Mouse (Mus musculus): ENCODE measurements around the gene Ppp1r14d. TPM values are rescaled to one million over a fixed set of nuclear protein-coding genes. Genes with fewer than 3 reads are reported as not detected.

The Ppp1r14d gene
- polyA plus RNA-seq, 1 experiment from 2014 or later = 0.37 TPM

DNA sequence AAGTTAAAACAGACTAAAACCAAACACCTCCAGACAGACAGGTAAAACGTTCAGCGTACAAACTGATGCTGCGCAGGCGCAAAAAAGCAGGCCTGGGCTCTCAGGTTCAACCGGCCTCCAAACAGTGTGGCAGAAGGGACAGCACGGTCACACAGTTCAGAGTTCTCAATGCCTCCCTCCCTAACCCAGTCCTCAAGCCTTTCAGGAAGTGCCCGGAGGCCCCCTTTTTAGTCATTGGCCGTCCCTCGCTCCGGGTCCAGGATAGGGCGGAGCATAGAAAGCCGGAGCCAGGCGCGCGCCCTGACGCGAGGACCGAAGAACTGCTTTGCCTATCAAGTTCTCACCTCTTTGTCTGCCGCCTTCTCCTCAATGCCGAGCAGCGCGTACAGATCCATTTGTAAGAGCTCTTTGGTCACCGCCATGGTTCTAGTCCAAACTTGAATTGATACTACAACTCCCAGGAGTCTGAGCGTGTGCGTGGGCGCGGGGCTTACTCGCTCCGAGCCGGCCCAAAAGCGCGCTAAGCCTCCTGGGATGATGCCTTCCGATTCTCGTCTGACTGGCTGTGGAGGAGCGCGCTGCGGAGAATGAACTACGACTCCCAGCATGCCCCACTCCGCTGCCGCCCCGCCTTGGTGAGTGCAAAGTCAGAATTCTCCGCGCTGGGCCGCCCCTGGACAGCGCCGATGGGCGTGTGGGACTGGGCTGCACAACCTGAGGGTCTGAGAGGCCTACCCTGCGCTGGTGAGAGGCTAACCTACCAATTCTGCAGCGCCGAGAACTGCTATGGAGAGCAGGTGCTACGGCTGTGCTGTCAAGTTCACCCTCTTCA is 21.1 kb downstream of the Ppp1r14d start, which contains the start of the genes Zfyve19 and Dnajc17:
TSS of gene Zfyve19 (plus strand) at position 274 of the 832 bp plus-strand sequence.
TSS of gene Dnajc17 (minus strand) at position 452 of the 832 bp plus-strand sequence.
- peak; percentile 98 for ATAC-seq (ENCODE audit: low FRiP score)
- peak within 1 kb of the TSS; percentile 69 for H3K9ac ChIP-seq
- H3K9me3 ChIP-seq (replicated peaks) = no peaks in the 10 kb centered on the region
- H3K36me3 ChIP-seq = peaks cover 30% of the 10 kb centered on the region
- peak within 1 kb of the TSS; percentile 68 for H3K4me2 ChIP-seq (replicated peaks)
- H3K4me3 ChIP-seq = peak within 1 kb of the TSS; percentile 67
- H3K27me3 ChIP-seq = no peaks in the 10 kb centered on the region
- peaks cover 16% of the 10 kb centered on the region for H3K4me1 ChIP-seq
- under 1% methylated on average over 51 of the region's 51 CpGs for WGBS
- peak within 1 kb of the TSS; percentile 81 for H3K27ac ChIP-seq

DNA sequence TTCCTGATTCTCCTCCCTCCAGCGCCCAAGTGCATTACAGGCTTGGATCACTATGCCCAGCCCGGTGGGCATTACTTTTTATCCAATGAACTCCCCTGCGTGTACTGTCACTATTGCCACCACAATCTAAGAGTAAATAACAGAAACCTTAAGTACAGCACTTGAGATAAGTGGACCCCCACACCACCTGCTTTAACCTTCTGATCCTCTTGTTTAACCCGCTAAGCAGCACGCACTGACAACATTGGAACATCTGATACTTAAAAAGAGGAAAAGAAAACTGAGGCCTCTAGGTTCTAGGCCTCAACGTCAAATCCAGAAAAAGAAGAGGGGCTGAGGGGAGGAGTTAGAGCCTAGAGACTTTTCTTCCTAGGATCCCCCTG is 21.8 kb downstream of the Ppp1r14d start:
- Histone ChIP-seq H3K9me3 (replicated peaks) (no peaks in the 10 kb centered on the region), H3K4me3 (peak overlapping the region; percentile 67), H3K27me3 (no peaks in the 10 kb centered on the region), H3K27ac (peak overlapping the region; percentile 81), H3K9ac (peak overlapping the region; percentile 66), H3K4me1 (peaks cover 18% of the 10 kb centered on the region), H3K4me2 (replicated peaks) (peak overlapping the region; percentile 68), H3K36me3 (peaks cover 27% of the 10 kb centered on the region)
- WGBS = 24% methylated on average over 6 of the region's 6 CpGs
- ATAC-seq (ENCODE audit: low FRiP score) = no peak

DNA sequence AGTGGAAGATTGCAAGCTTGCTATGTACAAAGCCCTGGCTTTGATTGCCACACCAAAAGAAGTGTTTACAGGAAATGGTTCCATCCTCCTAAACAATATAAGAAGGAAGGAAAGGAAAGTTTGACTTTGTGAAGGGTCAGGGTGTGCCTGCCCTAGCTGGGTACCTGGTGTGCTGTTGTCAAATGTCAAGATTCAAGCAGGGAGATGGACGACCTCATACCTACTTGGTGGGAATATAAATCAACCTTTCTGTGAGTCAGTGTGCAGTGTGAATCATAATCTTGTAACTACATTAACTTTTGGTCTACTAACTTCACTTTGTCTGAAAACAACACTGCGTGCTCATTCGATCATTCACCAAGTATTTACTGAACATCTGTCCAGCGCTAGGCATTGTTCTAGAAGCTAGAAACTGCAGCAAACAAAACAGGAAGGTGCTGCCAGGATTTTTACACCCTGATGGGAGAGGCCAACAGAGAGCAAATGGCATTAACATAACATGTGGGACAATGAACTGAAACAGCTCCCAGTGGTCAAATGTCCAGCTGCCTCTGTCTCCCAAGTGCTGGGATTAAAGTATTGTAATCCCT is 25.7 kb downstream of the Ppp1r14d start:
- Histone ChIP-seq H3K36me3 (no peaks in the 10 kb centered on the region), H3K4me1 (peaks cover 11% of the 10 kb centered on the region), H3K4me2 (replicated peaks) (no peak overlapping the region), H3K9ac (no peak overlapping the region), H3K9me3 (replicated peaks) (no peaks in the 10 kb centered on the region), H3K27ac (no peak overlapping the region), H3K27me3 (no peaks in the 10 kb centered on the region), H3K4me3 (no peak overlapping the region)
- no peak for ATAC-seq (ENCODE audit: low FRiP score)
- 83% methylated on average over 4 of the region's 4 CpGs for WGBS

- Histone ChIP-seq H3K36me3 (no peaks in the 10 kb centered on the region), H3K4me3 (no peak overlapping the region), H3K27ac (no peak overlapping the region), H3K4me1 (peaks cover 16% of the 10 kb centered on the region), H3K4me2 (replicated peaks) (no peak overlapping the region), H3K9ac (no peak overlapping the region), H3K27me3 (no peaks in the 10 kb centered on the region), H3K9me3 (replicated peaks) (no peaks in the 10 kb centered on the region)
- ATAC-seq (ENCODE audit: low FRiP score) = no peak
- WGBS = 73% methylated on average over 5 of the region's 5 CpGs
These were observed 26.7 kb downstream of the Ppp1r14d start for GRCm38 (mm10) chr2:119202914-119203453.

DNA sequence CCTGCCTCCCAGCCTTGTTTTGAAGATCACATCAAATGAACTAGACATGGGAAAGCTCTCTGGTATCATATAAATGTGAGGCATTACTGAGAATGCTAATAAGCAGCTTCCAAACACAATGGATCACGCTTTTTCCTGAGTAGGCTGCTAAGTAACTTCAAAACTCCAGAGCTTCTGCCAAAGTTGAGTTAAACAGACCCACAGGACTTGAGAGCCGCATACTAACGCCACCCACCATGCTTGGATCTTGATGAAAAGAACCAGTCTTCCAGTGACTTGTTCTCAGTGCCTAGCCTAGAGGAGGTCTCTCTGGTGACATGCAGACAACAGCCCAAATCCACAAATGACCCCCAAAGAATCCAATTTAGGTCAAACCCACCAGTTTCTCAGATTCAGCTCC is 30.8 kb downstream of the Ppp1r14d start:
- no peak overlapping the region for H3K4me2 ChIP-seq (replicated peaks)
- no peaks in the 10 kb centered on the region for H3K27me3 ChIP-seq
- H3K27ac ChIP-seq = no peak overlapping the region
- no peak overlapping the region for H3K9ac ChIP-seq
- ATAC-seq (ENCODE audit: low FRiP score) = no peak
- no peaks in the 10 kb centered on the region for H3K36me3 ChIP-seq
- no peak overlapping the region for H3K4me3 ChIP-seq
- peaks cover 12% of the 10 kb centered on the region for H3K4me1 ChIP-seq
- 64% methylated on average over 3 of the region's 3 CpGs for WGBS
- no peaks in the 10 kb centered on the region for H3K9me3 ChIP-seq (replicated peaks)

DNA sequence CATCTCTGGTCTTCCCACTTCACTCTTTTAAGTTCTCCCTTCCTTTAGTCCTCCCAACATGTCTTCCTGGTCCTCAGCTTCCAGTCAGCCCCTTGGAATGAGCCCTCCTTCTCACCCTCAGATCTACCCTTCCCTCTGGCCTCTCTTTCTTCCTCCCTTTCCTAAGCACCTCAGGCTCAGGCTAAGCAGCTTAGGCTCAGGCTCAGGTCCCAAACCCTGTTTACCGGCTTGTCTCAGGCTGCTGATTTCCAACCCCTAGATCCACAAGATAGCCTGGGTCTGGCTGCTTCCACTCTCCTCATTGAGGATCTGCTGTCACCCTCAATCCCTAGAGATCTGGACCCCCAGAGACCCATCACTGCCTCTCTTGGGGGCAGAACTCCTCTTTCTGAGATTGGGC is 31.7 kb downstream of the Ppp1r14d start:
- Histone ChIP-seq H3K27me3 (no peaks in the 10 kb centered on the region), H3K9me3 (replicated peaks) (no peaks in the 10 kb centered on the region), H3K4me2 (replicated peaks) (no peak overlapping the region), H3K4me1 (peaks cover 11% of the 10 kb centered on the region), H3K4me3 (no peak overlapping the region), H3K27ac (no peak overlapping the region), H3K9ac (no peak overlapping the region), H3K36me3 (no peaks in the 10 kb centered on the region)
- WGBS = 38% methylated on average over 1 of the region's 1 CpGs
- ATAC-seq (ENCODE audit: low FRiP score) = no peak

- Histone ChIP-seq H3K4me1 (peaks cover 8% of the 10 kb centered on the region; the same call in 1 of the 2 replicates), H3K4me3 (no peak overlapping the region), H3K9ac (no peak overlapping the region), H3K27ac (no peak overlapping the region), H3K4me2 (replicated peaks) (no peak overlapping the region), H3K9me3 (replicated peaks) (no peaks in the 10 kb centered on the region), H3K27me3 (no peaks in the 10 kb centered on the region), H3K36me3 (no peaks in the 10 kb centered on the region)
- WGBS = 85% methylated on average over 1 of the region's 1 CpGs
- ATAC-seq (ENCODE audit: low FRiP score) = no peak
These were observed 32.2 kb downstream of the Ppp1r14d start for GRCm38 (mm10) chr2:119197493-119197892.

- no peak for ATAC-seq (ENCODE audit: low FRiP score)
- 47% methylated on average over 4 of the region's 4 CpGs for WGBS
- no peaks in the 10 kb centered on the region for H3K9me3 ChIP-seq (replicated peaks)
These were observed 33.2 kb downstream of the Ppp1r14d start for GRCm38 (mm10) chr2:119196316-119197108.

DNA sequence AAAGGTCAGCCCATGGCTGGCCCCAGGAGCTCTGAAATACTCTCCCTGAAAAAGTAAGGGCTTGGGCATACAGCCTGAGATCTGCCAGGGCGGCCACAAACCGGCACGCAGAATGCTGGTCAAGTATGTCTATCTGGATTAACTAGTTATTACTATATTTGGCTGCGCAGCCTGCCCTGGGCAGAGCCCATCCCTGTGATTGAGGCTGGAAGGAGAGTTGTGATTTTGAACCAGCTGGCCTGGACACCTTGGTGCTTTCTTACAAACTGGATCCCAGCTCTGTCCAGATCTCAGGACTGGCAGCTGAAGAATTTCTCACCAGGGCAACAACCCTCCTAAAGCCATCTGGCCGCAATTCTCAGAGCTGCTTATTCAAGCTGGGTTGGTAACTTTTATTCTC is 35.6 kb downstream of the Ppp1r14d start:
- no peaks in the 10 kb centered on the region for H3K27me3 ChIP-seq
- no peak overlapping the region for H3K4me3 ChIP-seq
- no peaks in the 10 kb centered on the region for H3K9me3 ChIP-seq (replicated peaks)
- no peak overlapping the region for H3K9ac ChIP-seq
- no peak for ATAC-seq (ENCODE audit: low FRiP score)
- 87% methylated on average over 5 of the region's 5 CpGs for WGBS
- H3K4me1 ChIP-seq = peaks cover 10% of the 10 kb centered on the region
- H3K27ac ChIP-seq = no peak overlapping the region
- H3K4me2 ChIP-seq (replicated peaks) = no peak overlapping the region
- H3K36me3 ChIP-seq = no peaks in the 10 kb centered on the region

More at GRCm38 (mm10) chr2:119196316-119197108, 33.2 kb downstream of the Ppp1r14d start:
- H3K9ac ChIP-seq = no peak overlapping the region
- no peak overlapping the region for H3K27ac ChIP-seq
- H3K4me3 ChIP-seq = no peak overlapping the region
- no peaks in the 10 kb centered on the region for H3K27me3 ChIP-seq
- no peaks in the 10 kb centered on the region for H3K36me3 ChIP-seq
- peaks cover 8% of the 10 kb centered on the region; the same call in 1 of the 2 replicates for H3K4me1 ChIP-seq
- no peak overlapping the region for H3K4me2 ChIP-seq (replicated peaks)

DNA sequence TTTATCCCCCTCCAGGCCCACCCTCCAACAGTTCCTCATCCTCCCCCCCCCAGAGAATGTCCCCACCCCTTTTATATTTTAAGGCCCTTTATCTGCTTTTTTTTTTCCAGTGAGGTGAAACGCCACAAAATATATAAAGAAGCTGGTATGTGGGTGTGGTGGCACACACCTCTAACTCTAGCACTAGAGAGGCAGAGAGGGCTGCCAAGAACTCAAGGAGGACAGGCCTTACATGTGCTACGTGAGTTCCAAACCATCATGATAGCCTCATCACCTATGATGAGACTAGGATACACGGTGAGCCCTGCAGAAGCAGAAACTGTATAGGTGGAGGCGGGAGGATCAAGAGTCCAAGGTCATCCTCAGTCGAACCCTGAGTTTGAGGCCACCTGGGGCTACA is 38.7 kb downstream of the Ppp1r14d start:
- Histone ChIP-seq H3K36me3 (no peaks in the 10 kb centered on the region), H3K4me1 (peaks cover 5% of the 10 kb centered on the region), H3K27me3 (no peaks in the 10 kb centered on the region), H3K4me2 (replicated peaks) (no peak overlapping the region), H3K27ac (no peak overlapping the region), H3K4me3 (no peak overlapping the region), H3K9ac (no peak overlapping the region), H3K9me3 (replicated peaks) (no peaks in the 10 kb centered on the region)
- 84% methylated on average over 5 of the region's 5 CpGs for WGBS
- ATAC-seq (ENCODE audit: low FRiP score) = no peak

DNA sequence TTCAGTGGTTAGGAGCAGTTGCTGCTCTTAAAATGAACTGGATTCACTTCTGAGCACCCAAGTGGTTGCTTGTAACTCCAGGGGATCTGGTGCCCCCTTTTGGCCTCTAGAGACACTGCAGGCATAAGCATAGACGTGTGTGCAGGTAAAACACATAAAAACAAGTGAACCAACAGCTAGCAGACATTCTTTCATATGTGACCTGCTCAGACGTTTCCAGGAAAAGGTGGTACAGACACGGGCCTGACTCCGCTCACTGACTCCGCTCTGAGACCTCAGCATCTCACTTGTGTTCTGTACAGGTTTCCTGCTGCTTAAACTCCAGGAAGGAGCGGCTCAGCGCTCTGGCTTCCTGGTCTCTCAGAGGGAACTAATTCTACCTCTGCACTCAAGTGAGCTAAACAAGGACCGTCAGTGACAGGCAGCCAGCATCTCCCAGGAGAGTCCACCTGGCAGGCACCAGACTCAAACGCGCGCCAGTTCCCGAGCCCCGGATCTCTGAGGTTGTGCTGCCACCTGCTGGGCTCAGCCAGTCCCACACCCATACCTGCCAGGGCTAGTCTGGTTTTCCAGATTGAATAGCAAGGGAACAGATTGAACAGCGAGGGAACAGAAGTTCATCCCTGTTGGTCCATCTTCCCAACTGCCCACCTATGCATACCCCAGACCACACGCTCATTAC is 40.5 kb downstream of the Ppp1r14d start:
- H3K27ac ChIP-seq = no peak overlapping the region
- no peak overlapping the region; the same call in 1 of the 2 replicates for H3K9ac ChIP-seq
- peak; percentile 78 for ATAC-seq (ENCODE audit: low FRiP score)
- H3K27me3 ChIP-seq = no peaks in the 10 kb centered on the region
- H3K36me3 ChIP-seq = 0 out of 2 replicates have a peak, but pooled peaks cover 11% of the 10 kb centered on the region
- H3K4me2 ChIP-seq (replicated peaks) = peak overlapping the region; percentile 56
- peak overlapping the region; percentile 21 for H3K4me3 ChIP-seq
- WGBS = 7% methylated on average over 15 of the region's 15 CpGs
- no peaks in the 10 kb centered on the region for H3K9me3 ChIP-seq (replicated peaks)
- peaks cover 5% of the 10 kb centered on the region for H3K4me1 ChIP-seq
